Mouse (Mus musculus) forebrain, embryonic 12.5 days (tissue): Measurements from ENCODE around the gene Lsmem1. TPM values are rescaled to one million over a fixed set of nuclear protein-coding genes. Genes with fewer than 3 reads are reported as not detected.
A peak's percentile ranks its signal among the peaks of the same experiment; 100 is the strongest.

Experiments
- ATAC-seq: fragments of 200-750 bp; cut with Nextera tagmentation; 2 replicates; pipeline ENCODE4 v1.8.0; 2017; ENCODE audit warnings: moderate TSS enrichment; ENCODE audit not compliant: low FRiP score
- H3K27ac ChIP-seq: fragments of 300-500 bp; sonication (generic); 2 replicates; pipeline ENCODE4 v1.5.1; 2016; ENCODE audit warnings: mild to moderate bottlenecking
- H3K27me3 ChIP-seq: fragments of 300-500 bp; sonication (generic); 2 replicates; pipeline ENCODE4 v1.6.1; 2016; ENCODE audit warnings: mild to moderate bottlenecking
- H3K36me3 ChIP-seq: fragments of 300-500 bp; sonication (generic); replicated peaks from 2 replicates; pipeline ENCODE4 v1.6.1; 2016; ENCODE audit warnings: mild to moderate bottlenecking
- H3K4me1 ChIP-seq: fragments of 300-500 bp; sonication (generic); 2 replicates; pipeline ENCODE4 v1.6.1; 2016
- H3K4me2 ChIP-seq: fragments of 300-500 bp; sonication (generic); 2 replicates; pipeline ENCODE4 v1.6.1; 2016; ENCODE audit warnings: mild to moderate bottlenecking, moderate library complexity
- H3K4me3 ChIP-seq: fragments of 300-500 bp; sonication (generic); replicated peaks from 2 replicates; pipeline ENCODE4 v1.5.1; 2016; ENCODE audit warnings: mild to moderate bottlenecking
- H3K9ac ChIP-seq: fragments of 300-500 bp; sonication (generic); 2 replicates; pipeline ENCODE4 v1.6.1; 2016; ENCODE audit warnings: mild to moderate bottlenecking
- H3K9me3 ChIP-seq: fragments of 300-500 bp; sonication (generic); 2 replicates; pipeline ENCODE4 v1.6.1; 2016
- WGBS: fragments of 180-500 bp; shearing (Covaris S2); methylation state at CpG from one replicate; pipeline ENCODE4 v1.1.7; 2016; 5-methylcytosine and 5-hydroxymethylcytosine counted together
- polyA plus RNA-seq: library from polyadenylated mRNA; unstranded; fragments of >200 nt; fragmentation: Nextera tagmentation; extraction: Ambion mirVana; gene quantifications from 2 replicates; pipeline ENCODE4 v1.2.1, GENCODE M21; 2016

Lsmem1 gene
- polyA plus RNA-seq, 1 experiment from 2014 or later: 0.20 TPM

- 61% methylated on average over 10 of the region's 10 CpGs for WGBS
- ATAC-seq: no peak
- peak overlapping the region; percentile 94 for H3K4me3 ChIP-seq
- peak overlapping the region; percentile 22; the same call in 1 of the 2 replicates for H3K9ac ChIP-seq
- H3K27ac ChIP-seq: no peak overlapping the region
- no peaks in the 10 kb centered on the region for H3K27me3 ChIP-seq
- H3K9me3 ChIP-seq: no peaks in the 10 kb centered on the region
- peaks cover 19% of the 10 kb centered on the region for H3K4me1 ChIP-seq
- H3K36me3 ChIP-seq: no peaks in the 10 kb centered on the region
- peak overlapping the region; percentile 66 for H3K4me2 ChIP-seq
These were observed 24.4 kb upstream of the Lsmem1 start for GRCm38 (mm10) chr12:40223676-40224075.

- peak overlapping the region; percentile 94 for H3K27ac ChIP-seq
- ATAC-seq: peak; percentile 99
- peak overlapping the region; percentile 88 for H3K9ac ChIP-seq
- H3K27me3 ChIP-seq: no peaks in the 10 kb centered on the region
- H3K4me3 ChIP-seq: peak overlapping the region; percentile 94
- peak overlapping the region; percentile 66 for H3K4me2 ChIP-seq
- no peaks in the 10 kb centered on the region for H3K36me3 ChIP-seq
- WGBS: 0% methylated on average over 47 of the region's 47 CpGs
- H3K4me1 ChIP-seq: peaks cover 19% of the 10 kb centered on the region
- no peaks in the 10 kb centered on the region for H3K9me3 ChIP-seq
These were observed 23.9 kb upstream of the Lsmem1 start for GRCm38 (mm10) chr12:40223082-40223619.

DNA sequence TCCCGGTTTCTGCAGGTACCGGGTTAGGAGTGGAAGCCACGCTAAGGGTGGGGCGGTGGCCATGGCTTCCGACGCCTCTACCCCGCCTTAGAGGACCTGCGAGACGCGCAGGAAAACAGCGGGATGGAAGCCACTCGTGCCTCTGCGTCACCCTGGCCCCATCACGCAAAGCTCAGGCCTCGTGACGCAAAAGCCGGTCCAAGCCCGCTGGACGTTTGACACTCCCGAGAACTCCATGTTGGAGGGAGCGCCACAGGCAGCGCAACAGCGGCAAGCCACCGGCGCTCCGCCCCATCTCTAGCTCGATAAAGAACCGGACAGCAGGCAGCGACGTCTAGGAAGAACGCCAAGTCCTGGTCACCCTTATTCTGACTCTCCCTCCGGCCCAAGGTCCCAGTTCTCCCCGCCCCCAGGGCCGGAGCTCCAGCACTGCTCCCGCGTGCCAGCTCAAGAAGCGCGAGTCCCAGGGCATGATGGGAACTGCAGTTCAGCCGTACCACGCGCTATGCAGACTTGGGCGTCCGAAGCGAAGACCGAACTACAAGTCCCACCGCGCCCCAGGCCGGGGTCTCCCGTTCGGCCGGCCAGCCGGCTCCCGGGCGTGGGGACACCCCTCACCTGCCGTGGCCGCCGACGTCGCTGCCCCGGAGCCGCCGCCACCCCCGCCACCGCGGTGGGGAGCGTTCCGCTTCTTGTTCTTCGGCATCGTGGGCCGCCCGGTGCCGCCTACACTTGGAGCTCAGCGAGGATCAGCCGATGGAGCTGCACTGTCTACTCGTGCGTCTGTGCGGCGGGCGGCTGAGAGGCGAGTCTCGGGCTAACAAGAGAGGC lies 23.2 kb upstream of the Lsmem1 start:
- H3K4me1 ChIP-seq: peaks cover 19% of the 10 kb centered on the region
- ATAC-seq: peak; percentile 95
- H3K4me3 ChIP-seq: peak overlapping the region; percentile 94
- peaks cover 4% of the 10 kb centered on the region; the same call in 1 of the 2 replicates for H3K36me3 ChIP-seq
- H3K27ac ChIP-seq: peak overlapping the region; percentile 94
- no peaks in the 10 kb centered on the region for H3K9me3 ChIP-seq
- peak overlapping the region; percentile 88 for H3K9ac ChIP-seq
- under 1% methylated on average over 79 of the region's 81 CpGs for WGBS
- H3K27me3 ChIP-seq: no peaks in the 10 kb centered on the region
- H3K4me2 ChIP-seq: peak overlapping the region; percentile 66

DNA sequence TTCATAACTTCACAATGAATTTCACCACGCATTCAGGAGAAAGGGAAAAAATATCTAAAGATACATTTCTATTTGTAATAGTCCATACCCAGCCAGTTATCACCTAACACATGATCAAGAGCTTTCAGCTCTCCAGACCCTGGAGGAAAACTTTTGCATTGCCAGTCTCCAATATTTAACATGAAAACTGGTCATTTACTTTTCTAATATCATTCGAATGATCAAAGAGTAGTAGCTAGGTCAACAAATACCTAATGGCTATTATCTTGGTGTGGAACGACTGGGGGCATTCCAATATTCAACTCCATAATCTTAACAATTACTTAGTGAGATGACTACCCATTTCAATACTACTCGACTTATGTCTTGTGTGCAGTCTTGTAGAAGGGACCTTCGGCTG lies 22.3 kb upstream of the Lsmem1 start:
- no peak overlapping the region for H3K27ac ChIP-seq
- H3K36me3 ChIP-seq: peaks cover 10% of the 10 kb centered on the region
- 21% methylated on average over 5 of the region's 5 CpGs for WGBS
- H3K9ac ChIP-seq: peak overlapping the region; percentile 88
- no peak for ATAC-seq
- H3K4me2 ChIP-seq: peak overlapping the region; percentile 66
- H3K4me3 ChIP-seq: peak overlapping the region; percentile 94
- no peaks in the 10 kb centered on the region for H3K9me3 ChIP-seq
- no peaks in the 10 kb centered on the region for H3K27me3 ChIP-seq
- H3K4me1 ChIP-seq: peaks cover 19% of the 10 kb centered on the region

- peaks cover 19% of the 10 kb centered on the region for H3K4me1 ChIP-seq
- H3K36me3 ChIP-seq: peaks cover 17% of the 10 kb centered on the region
- peak overlapping the region; percentile 29 for H3K9ac ChIP-seq
- no peak for ATAC-seq
- H3K27ac ChIP-seq: no peak overlapping the region
- no peaks in the 10 kb centered on the region for H3K27me3 ChIP-seq
- WGBS: 44% methylated on average over 3 of the region's 3 CpGs
- H3K4me2 ChIP-seq: peak overlapping the region; percentile 66
- H3K4me3 ChIP-seq: peak overlapping the region; percentile 94
- H3K9me3 ChIP-seq: no peaks in the 10 kb centered on the region
These were observed 21.6 kb upstream of the Lsmem1 start for GRCm38 (mm10) chr12:40220896-40221295.

DNA sequence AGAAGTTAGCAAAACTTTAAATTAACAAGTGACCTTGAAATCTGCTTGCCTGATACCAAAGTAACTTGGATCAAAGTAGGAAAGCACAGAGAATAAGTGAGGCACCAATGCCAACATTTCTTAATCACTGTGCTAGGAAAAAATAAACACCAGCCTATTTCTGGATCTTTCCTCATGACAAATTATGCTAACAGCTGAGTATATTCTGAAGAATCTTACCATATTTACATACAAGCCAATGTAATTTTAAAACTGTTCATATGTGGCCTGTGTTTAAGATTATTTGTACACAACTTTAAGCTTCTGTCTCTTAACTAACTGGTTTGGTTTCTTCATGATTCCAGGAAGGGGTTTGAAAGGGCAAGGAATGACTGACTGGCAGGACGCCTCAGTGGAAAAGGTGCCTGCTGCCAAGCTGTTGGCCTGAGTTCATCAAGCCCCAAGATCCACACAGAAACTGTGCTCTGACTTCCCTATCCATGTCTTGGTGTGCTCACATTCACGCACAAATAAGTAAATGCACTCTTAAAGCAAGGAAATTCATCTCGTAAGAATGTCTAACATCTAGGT lies 20.8 kb upstream of the Lsmem1 start:
- peak overlapping the region; percentile 94 for H3K4me3 ChIP-seq
- peak overlapping the region; percentile 29; the same call in 1 of the 2 replicates for H3K9ac ChIP-seq
- H3K36me3 ChIP-seq: peaks cover 25% of the 10 kb centered on the region
- H3K27ac ChIP-seq: no peak overlapping the region
- ATAC-seq: no peak
- peak overlapping the region; percentile 66 for H3K4me2 ChIP-seq
- H3K27me3 ChIP-seq: no peaks in the 10 kb centered on the region
- no peaks in the 10 kb centered on the region for H3K9me3 ChIP-seq
- peaks cover 19% of the 10 kb centered on the region for H3K4me1 ChIP-seq
- WGBS: 54% methylated on average over 3 of the region's 3 CpGs

DNA sequence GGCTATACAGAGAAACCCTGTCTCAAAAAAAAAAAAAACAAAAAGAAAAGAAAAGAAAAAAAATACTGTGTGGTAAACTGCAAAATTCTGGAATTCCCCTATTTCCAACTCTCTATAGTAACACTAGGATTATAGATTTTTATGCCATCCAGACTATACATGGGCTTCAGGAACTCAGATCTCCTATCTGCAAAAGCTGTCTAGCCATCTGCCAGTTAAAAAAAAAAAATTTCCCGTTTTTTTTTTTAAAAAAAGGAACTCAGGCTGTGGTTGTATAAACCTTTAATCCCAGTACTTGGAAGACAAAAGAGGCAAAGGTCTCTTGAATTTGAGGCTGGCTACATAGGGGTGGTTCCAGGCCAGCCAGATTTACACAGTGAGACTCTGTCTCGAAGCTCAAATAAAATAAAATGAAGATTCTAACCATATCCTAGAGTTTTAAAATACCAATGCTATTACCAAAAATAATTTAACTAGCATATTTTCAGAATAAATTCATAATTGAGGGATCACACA lies 19.2 kb upstream of the Lsmem1 start:
- Histone ChIP-seq H3K4me1 (peaks cover 19% of the 10 kb centered on the region), H3K36me3 (peaks cover 41% of the 10 kb centered on the region), H3K4me2 (no peak overlapping the region), H3K27me3 (no peaks in the 10 kb centered on the region), H3K27ac (no peak overlapping the region), H3K4me3 (no peak overlapping the region), H3K9ac (no peak overlapping the region), H3K9me3 (no peaks in the 10 kb centered on the region)
- no peak for ATAC-seq
- WGBS: 57% methylated on average over 2 of the region's 2 CpGs

DNA sequence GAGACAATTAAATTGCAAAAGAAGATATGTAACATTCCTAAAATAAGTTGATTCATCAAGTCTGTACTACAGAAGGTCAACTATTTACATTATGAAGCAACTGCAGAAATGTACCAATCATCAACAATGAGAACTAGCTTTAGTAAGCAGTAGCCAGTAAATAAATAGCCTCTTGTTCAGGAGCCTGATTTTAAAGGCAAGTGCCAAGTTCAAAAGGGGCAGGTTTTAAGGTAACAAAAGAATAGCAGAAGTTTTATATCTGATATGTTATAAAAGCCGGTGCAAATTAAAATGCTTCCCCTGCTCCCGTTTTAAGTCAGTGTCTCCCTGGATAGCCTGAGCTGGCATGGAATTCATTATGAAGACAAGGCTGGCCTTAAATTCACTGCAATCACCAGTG lies 18.5 kb upstream of the Lsmem1 start:
- Histone ChIP-seq H3K9me3 (no peaks in the 10 kb centered on the region), H3K4me3 (no peak overlapping the region), H3K4me1 (peaks cover 19% of the 10 kb centered on the region), H3K27me3 (no peaks in the 10 kb centered on the region), H3K4me2 (no peak overlapping the region), H3K36me3 (peaks cover 48% of the 10 kb centered on the region), H3K9ac (no peak overlapping the region), H3K27ac (no peak overlapping the region)
- 83% methylated on average over 2 of the region's 2 CpGs for WGBS
- no peak for ATAC-seq

DNA sequence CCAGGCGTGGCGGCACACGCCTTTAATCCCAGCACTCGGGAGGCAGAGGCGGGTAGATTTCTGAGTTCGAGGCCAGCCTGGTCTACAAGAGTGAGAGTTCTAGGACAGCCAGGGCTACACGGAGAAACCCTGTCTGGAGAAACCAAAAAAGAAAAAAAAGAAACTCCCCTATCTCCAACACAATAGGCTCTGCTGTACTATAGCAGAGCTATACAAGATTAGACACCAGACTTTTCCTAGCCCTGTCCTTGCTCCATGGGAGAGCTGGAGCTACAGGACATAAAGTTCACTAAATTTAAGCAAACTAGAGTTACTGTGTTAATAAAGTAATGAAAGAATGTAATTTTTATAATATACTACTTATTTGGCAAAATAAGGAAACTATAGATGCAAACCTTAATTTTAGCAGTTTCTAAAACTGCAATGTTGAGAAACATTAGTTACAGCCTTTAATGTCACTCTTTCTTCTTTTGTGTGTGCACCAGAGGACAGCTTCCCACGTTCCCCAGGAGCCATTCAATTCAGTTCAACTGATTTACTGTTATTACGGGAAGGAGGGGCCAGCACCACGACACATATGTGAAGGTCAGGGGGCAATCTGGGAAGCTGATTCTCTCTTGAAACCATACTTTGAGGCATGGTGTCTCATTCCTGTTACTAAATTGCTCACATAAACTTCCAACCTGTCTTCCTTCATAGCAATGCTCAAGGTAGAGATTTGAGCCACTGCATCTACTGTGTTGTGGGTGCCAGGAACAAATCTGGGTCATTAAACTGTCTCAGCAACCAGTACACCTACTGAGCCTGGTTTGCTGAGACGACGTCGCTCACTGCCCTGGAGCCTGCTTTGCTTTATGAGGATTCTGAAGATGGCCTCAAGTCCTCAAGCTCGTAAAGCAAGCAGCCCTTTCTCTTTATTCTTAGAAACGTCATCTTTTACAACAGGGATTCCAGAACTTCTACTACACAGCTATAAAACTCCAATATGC lies 15.9 kb upstream of the Lsmem1 start:
- WGBS: 92% methylated on average over 15 of the region's 15 CpGs
- Histone ChIP-seq H3K27me3 (no peaks in the 10 kb centered on the region), H3K4me2 (no peak overlapping the region), H3K9ac (no peak overlapping the region), H3K36me3 (peaks cover 71% of the 10 kb centered on the region), H3K27ac (no peak overlapping the region), H3K9me3 (no peaks in the 10 kb centered on the region), H3K4me3 (no peak overlapping the region), H3K4me1 (peaks cover 4% of the 10 kb centered on the region)
- ATAC-seq: no peak

- Histone ChIP-seq H3K27me3 (no peaks in the 10 kb centered on the region), H3K4me3 (no peak overlapping the region), H3K9me3 (no peaks in the 10 kb centered on the region), H3K27ac (no peak overlapping the region), H3K36me3 (peaks cover 81% of the 10 kb centered on the region), H3K4me2 (no peak overlapping the region), H3K4me1 (no peaks in the 10 kb centered on the region), H3K9ac (no peak overlapping the region)
- 87% methylated on average over 3 of the region's 3 CpGs for WGBS
- ATAC-seq: no peak
These were observed 9.8 kb upstream of the Lsmem1 start for GRCm38 (mm10) chr12:40209049-40209448.

DNA sequence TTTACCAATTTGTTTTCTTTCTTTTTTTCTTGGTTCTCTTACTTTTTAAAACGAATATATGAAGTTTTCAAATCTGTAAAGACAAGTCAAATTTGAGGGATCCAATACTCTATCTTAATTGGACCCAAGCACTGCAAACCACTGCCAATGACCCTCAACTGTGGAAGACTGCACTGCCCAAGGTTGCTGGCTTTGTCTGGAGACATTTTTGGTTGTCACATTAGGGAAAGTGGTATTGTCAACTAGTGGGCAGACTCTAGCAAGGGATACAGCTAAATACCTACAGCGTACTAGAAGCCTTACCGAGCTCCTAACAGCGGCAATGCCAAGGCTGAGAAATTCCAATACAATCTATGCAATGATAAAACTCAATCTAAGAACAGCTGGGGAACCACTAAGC lies 8.6 kb upstream of the Lsmem1 start:
- H3K9ac ChIP-seq: no peak overlapping the region
- H3K27me3 ChIP-seq: no peaks in the 10 kb centered on the region
- WGBS: 98% methylated on average over 4 of the region's 4 CpGs
- H3K4me2 ChIP-seq: no peak overlapping the region
- ATAC-seq: no peak
- no peaks in the 10 kb centered on the region for H3K4me1 ChIP-seq
- peaks cover 77% of the 10 kb centered on the region for H3K36me3 ChIP-seq
- no peak overlapping the region for H3K27ac ChIP-seq
- H3K9me3 ChIP-seq: no peaks in the 10 kb centered on the region
- no peak overlapping the region for H3K4me3 ChIP-seq
